Mouse (Mus musculus): ENCODE measurements at regions not wholly inside any gene's neighbourhood (a gene's known extent, or its start where the extent isn't known, plus 50 kb on each side); places are given as distances from the start of the nearest gene placed in this dataset.
A peak's percentile ranks its signal among the peaks of the same experiment; 100 is the strongest.

- Histone ChIP-seq H3K9me3 (ENCODE audit: control insufficient read depth) (no peaks in the 10 kb centered on the region), H3K4me3 (ENCODE audit: low read depth, low read length) (no peak overlapping the region; the same call in 1 of the 2 replicates), H3K27ac (ENCODE audit: low read depth, low read length) (no peak overlapping the region), H3K4me2 (replicated peaks; ENCODE audit: low read depth) (peak overlapping the region; percentile 41), H3K9ac (ENCODE audit: low read depth, low read length) (no peak overlapping the region), H3K4me1 (replicated peaks; ENCODE audit: control insufficient read depth, insufficient read depth, low read length) (no peaks in the 10 kb centered on the region), H3K27me3 (replicated peaks; ENCODE audit: control insufficient read depth, insufficient read depth, low read length) (no peaks in the 10 kb centered on the region), H3K36me3 (ENCODE audit: control insufficient read depth, insufficient read depth) (no peaks in the 10 kb centered on the region)
- TF ChIP-seq CTCF (IDR thresholded peaks at IDR 0.05; ENCODE audit: low read depth): no peak
- 30% methylated on average over 20 of the region's 20 CpGs for WGBS
- no peak for ATAC-seq
Observed at GRCm38 (mm10) chr10:67647777-67648727, 99.3 kb upstream of the Ado start.

- WGBS: 18% methylated on average over 14 of the region's 14 CpGs
- no peak overlapping the region for H3K27ac ChIP-seq (ENCODE audit: low read depth, low read length)
- no peak overlapping the region for H3K9ac ChIP-seq (ENCODE audit: low read depth, low read length)
- no peaks in the 10 kb centered on the region for H3K4me1 ChIP-seq (replicated peaks; ENCODE audit: control insufficient read depth, insufficient read depth, low read length)
- H3K27me3 ChIP-seq (replicated peaks; ENCODE audit: control insufficient read depth, insufficient read depth, low read length): no peaks in the 10 kb centered on the region
- no peak overlapping the region; the same call in 1 of the 2 replicates for H3K4me3 ChIP-seq (ENCODE audit: low read depth, low read length)
- 0 out of 2 replicates have a peak, but pooled peaks have one; percentile 19 for ATAC-seq
- no peaks in the 10 kb centered on the region for H3K36me3 ChIP-seq (ENCODE audit: control insufficient read depth, insufficient read depth)
- H3K9me3 ChIP-seq (ENCODE audit: control insufficient read depth): no peaks in the 10 kb centered on the region
- H3K4me2 ChIP-seq (replicated peaks; ENCODE audit: low read depth): peak overlapping the region; percentile 41
- TF ChIP-seq CTCF (IDR thresholded peaks at IDR 0.05; ENCODE audit: low read depth): no peak
Observed at GRCm38 (mm10) chr10:67646659-67647559, 98.2 kb upstream of the Ado start.

- no peak overlapping the region for H3K4me2 ChIP-seq (replicated peaks; ENCODE audit: low read depth)
- no peak overlapping the region for H3K27ac ChIP-seq (ENCODE audit: low read depth, low read length)
- no peak for ATAC-seq
- WGBS: 46% methylated on average over 3 of the region's 3 CpGs
- H3K27me3 ChIP-seq (replicated peaks; ENCODE audit: control insufficient read depth, insufficient read depth, low read length): no peaks in the 10 kb centered on the region
- H3K9ac ChIP-seq (ENCODE audit: low read depth, low read length): no peak overlapping the region
- no peaks in the 10 kb centered on the region for H3K9me3 ChIP-seq (ENCODE audit: control insufficient read depth)
- no peaks in the 10 kb centered on the region for H3K4me1 ChIP-seq (replicated peaks; ENCODE audit: control insufficient read depth, insufficient read depth, low read length)
- H3K36me3 ChIP-seq (ENCODE audit: control insufficient read depth, insufficient read depth): no peaks in the 10 kb centered on the region
- TF ChIP-seq CTCF (IDR thresholded peaks at IDR 0.05; ENCODE audit: low read depth): no peak
- no peak overlapping the region for H3K4me3 ChIP-seq (ENCODE audit: low read depth, low read length)
Observed at GRCm38 (mm10) chr10:67645821-67646220, 97.1 kb upstream of the Ado start.

GRCm38 (mm10) chr10:67644280-67644679, 95.5 kb upstream of the Ado start:
- Histone ChIP-seq H3K9ac (ENCODE audit: low read depth, low read length) (no peak overlapping the region), H3K9me3 (ENCODE audit: control insufficient read depth) (no peaks in the 10 kb centered on the region), H3K4me1 (replicated peaks; ENCODE audit: control insufficient read depth, insufficient read depth, low read length) (no peaks in the 10 kb centered on the region), H3K4me3 (ENCODE audit: low read depth, low read length) (no peak overlapping the region), H3K27me3 (replicated peaks; ENCODE audit: control insufficient read depth, insufficient read depth, low read length) (no peaks in the 10 kb centered on the region), H3K27ac (ENCODE audit: low read depth, low read length) (no peak overlapping the region), H3K4me2 (replicated peaks; ENCODE audit: low read depth) (no peak overlapping the region), H3K36me3 (ENCODE audit: control insufficient read depth, insufficient read depth) (no peaks in the 10 kb centered on the region)
- TF ChIP-seq CTCF (IDR thresholded peaks at IDR 0.05; ENCODE audit: low read depth): no peak
- no peak for ATAC-seq
- 34% methylated on average over 1 of the region's 1 CpGs for WGBS

GRCm38 (mm10) chr10:67643685-67644084, 94.9 kb upstream of the Ado start:
- Histone ChIP-seq H3K4me3 (ENCODE audit: low read depth, low read length) (no peak overlapping the region), H3K4me2 (replicated peaks; ENCODE audit: low read depth) (no peak overlapping the region), H3K9me3 (ENCODE audit: control insufficient read depth) (no peaks in the 10 kb centered on the region), H3K27ac (ENCODE audit: low read depth, low read length) (no peak overlapping the region), H3K4me1 (replicated peaks; ENCODE audit: control insufficient read depth, insufficient read depth, low read length) (no peaks in the 10 kb centered on the region), H3K9ac (ENCODE audit: low read depth, low read length) (no peak overlapping the region), H3K27me3 (replicated peaks; ENCODE audit: control insufficient read depth, insufficient read depth, low read length) (no peaks in the 10 kb centered on the region), H3K36me3 (ENCODE audit: control insufficient read depth, insufficient read depth) (no peaks in the 10 kb centered on the region)
- ATAC-seq: no peak
- no peak for TF ChIP-seq CTCF (IDR thresholded peaks at IDR 0.05; ENCODE audit: low read depth)
- 45% methylated on average over 7 of the region's 7 CpGs for WGBS

GRCm38 (mm10) chr10:67637339-67637738, 88.6 kb upstream of the Ado start:
- Histone ChIP-seq H3K27ac (ENCODE audit: low read depth, low read length) (no peak overlapping the region), H3K4me1 (replicated peaks; ENCODE audit: control insufficient read depth, insufficient read depth, low read length) (no peaks in the 10 kb centered on the region), H3K9me3 (ENCODE audit: control insufficient read depth) (no peaks in the 10 kb centered on the region), H3K27me3 (replicated peaks; ENCODE audit: control insufficient read depth, insufficient read depth, low read length) (no peaks in the 10 kb centered on the region), H3K36me3 (ENCODE audit: control insufficient read depth, insufficient read depth) (no peaks in the 10 kb centered on the region), H3K4me3 (ENCODE audit: low read depth, low read length) (no peak overlapping the region), H3K9ac (ENCODE audit: low read depth, low read length) (no peak overlapping the region), H3K4me2 (replicated peaks; ENCODE audit: low read depth) (no peak overlapping the region)
- ATAC-seq: no peak
- peak; percentile 57 for TF ChIP-seq CTCF (IDR thresholded peaks at IDR 0.05; ENCODE audit: low read depth)
- WGBS: 59% methylated on average over 5 of the region's 5 CpGs

All from intestine, postnatal 0 days (tissue).